Mouse (Mus musculus) ES-E14 (cell line): Measurements from ENCODE around the gene Sema6b. TPM values are rescaled to one million over a fixed set of nuclear protein-coding genes. Genes with fewer than 3 reads are reported as not detected.
A peak's percentile ranks its signal among the peaks of the same experiment; 100 is the strongest.

Source experiments
- DNase-seq: peaks from one replicate; pipeline ENCODE4 v3.0.0-alpha.2; 2013; ENCODE audit warnings: low read depth, low spot score
- H3K27ac ChIP-seq: 2 replicates; pipeline ENCODE4 v1.5.1; 2012; ENCODE audit warnings: low read depth, mild to moderate bottlenecking, low read length, moderate library complexity, mixed read lengths; ENCODE audit not compliant: poor library complexity, insufficient read depth, severe bottlenecking
- H3K36me3 ChIP-seq: 2 replicates; pipeline ENCODE4 v1.6.1; 2012; ENCODE audit warnings: mild to moderate bottlenecking, low read length, moderate library complexity, mixed read lengths; ENCODE audit not compliant: control insufficient read depth, poor library complexity, insufficient read depth, severe bottlenecking
- H3K4me1 ChIP-seq, 2 experiments: fragments of 150-350 bp in 1 of 2; sonication (generic) in 1 of 2; 2 replicates each; pipeline ENCODE4 v1.6.1; 2012; ENCODE audit warnings: low read length in 2 of 2, mild to moderate bottlenecking in 1 of 2, mixed read lengths in 1 of 2; ENCODE audit not compliant: control insufficient read depth in 2 of 2, insufficient read depth in 2 of 2, poor library complexity in 1 of 2
- H3K4me3 ChIP-seq, 2 experiments: fragments of 150-350 bp in 1 of 2; sonication (generic) in 1 of 2; 2 replicates each; pipeline ENCODE4 v1.5.1; 2012; ENCODE audit warnings: low read length in 2 of 2, low read depth in 1 of 2, mild to moderate bottlenecking in 1 of 2, mixed read lengths in 1 of 2; ENCODE audit not compliant: insufficient read depth in 1 of 2, poor library complexity in 1 of 2, severe bottlenecking in 1 of 2
- H3K9ac ChIP-seq: 2 replicates; pipeline ENCODE4 v1.6.1; 2012; ENCODE audit warnings: low read depth, mild to moderate bottlenecking, low read length, mixed read lengths; ENCODE audit not compliant: poor library complexity, insufficient read depth, severe bottlenecking
- H3K9me3 ChIP-seq: fragments of 150-350 bp; sonication (generic); 2 replicates; pipeline ENCODE4 v1.6.1; 2012; ENCODE audit warnings: low read depth, mild to moderate bottlenecking, low read length; ENCODE audit not compliant: control insufficient read depth, insufficient read depth
- CHD2 ChIP-seq: IDR thresholded peaks from 2 replicates; pipeline ENCODE4 v1.6.1; 2014; ENCODE audit warnings: mild to moderate bottlenecking, low read depth, low read length, inconsistent platforms
- HCFC1 ChIP-seq: IDR thresholded peaks from 2 replicates; pipeline ENCODE4 v1.6.1; 2012; ENCODE audit warnings: low read length, inconsistent platforms, borderline replicate concordance; ENCODE audit not compliant: insufficient read depth
- MAFK ChIP-seq: IDR thresholded peaks from 2 replicates; pipeline ENCODE4 v1.6.1; 2014; ENCODE audit warnings: mild to moderate bottlenecking, low read depth, low read length, inconsistent platforms; ENCODE audit not compliant: insufficient read depth
- ZC3H11A ChIP-seq: IDR thresholded peaks from 2 replicates; pipeline ENCODE4 v1.6.1; 2012; ENCODE audit warnings: low read depth, mild to moderate bottlenecking, inconsistent platforms, low read length, borderline replicate concordance
- ZNF384 ChIP-seq: IDR thresholded peaks from 2 replicates; pipeline ENCODE4 v1.6.1; 2012; ENCODE audit warnings: low read depth, low read length, inconsistent platforms
- in situ Hi-C, 2 experiments: fragments of 600-800 bp; cut with MboI; formaldehyde crosslinking; loops; one replicate each; pipeline ENCODE4 v1.15.1; 2025; ENCODE audit warnings: low sequenced_read_pairs in 2 of 2, inconsistent platforms in 1 of 2; ENCODE audit not compliant: unreplicated experiment in 2 of 2
- total RNA-seq: library from RNA; depleted of rRNA; stranded (reverse); fragments of 300-350 nt; gene quantifications from 2 replicates; pipeline ENCODE4 v1.2.3, GENCODE M21; 2012

The Sema6b gene
- total RNA-seq, 1 experiment: 2.9 TPM

DNA sequence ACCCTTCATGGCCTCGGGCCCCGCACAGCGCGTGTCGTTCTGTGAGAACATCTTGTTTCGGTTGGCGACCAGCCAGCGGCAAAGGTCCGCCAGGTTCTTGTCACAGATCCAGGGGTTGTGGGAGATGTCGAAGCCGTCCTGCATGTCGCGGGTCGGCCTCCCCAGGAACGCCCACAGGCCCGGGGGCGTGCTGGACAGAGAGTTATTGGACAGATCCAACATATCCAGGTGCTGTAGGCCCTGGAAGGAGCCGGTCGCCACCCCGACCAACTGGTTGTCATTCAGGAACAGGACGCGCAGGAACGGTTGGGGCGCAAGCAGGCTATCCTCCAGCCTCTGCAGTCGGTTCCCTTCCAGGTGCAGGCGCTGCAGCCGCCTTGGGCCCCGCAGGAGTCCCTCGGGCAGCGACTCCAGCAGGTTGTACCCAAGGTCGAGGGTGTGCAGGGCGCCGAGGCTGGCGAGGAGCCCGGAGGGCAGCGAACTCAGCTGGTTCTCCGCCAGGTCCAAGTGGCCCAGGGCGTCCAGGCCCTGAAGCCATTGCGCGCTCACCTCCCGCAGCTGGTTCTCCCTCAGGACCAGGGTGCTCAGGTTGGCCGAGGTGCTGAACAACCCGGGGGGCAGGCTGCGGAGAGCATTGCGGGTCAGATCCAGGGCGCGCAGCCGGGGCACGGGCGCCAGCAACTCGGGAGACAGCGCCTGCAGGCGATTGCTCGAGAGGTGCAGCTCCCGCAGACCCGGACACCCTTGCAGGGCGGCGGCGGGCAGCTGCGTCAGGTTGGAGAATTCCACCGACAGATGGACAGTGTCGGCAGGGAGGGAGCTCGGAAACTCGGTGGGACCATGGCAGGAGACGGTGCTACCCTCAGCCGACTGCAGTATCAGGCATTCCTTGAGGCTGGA lies 19.9 kb downstream of the Sema6b start:
- Histone ChIP-seq H3K36me3 (no peaks in the 10 kb centered on the region), H3K9me3 (no peaks in the 10 kb centered on the region), H3K27ac (no peak overlapping the region), H3K4me1 (peaks cover 0 to 5% of the 10 kb centered on the region in 2 experiments; a peak in 1 of 4 replicates), H3K4me3 (peak overlapping the region; percentile 57 to 61), H3K9ac (0 out of 2 replicates have a peak overlapping the region, but pooled peaks have one; percentile 6)
- TF ChIP-seq MAFK: no peak
- TF ChIP-seq HCFC1: no peak
- TF ChIP-seq ZNF384: no peak
- no peak for TF ChIP-seq CHD2
- no peak for TF ChIP-seq ZC3H11A
- DNase-seq: no peak
- in situ Hi-C loops: no loop called here

DNA sequence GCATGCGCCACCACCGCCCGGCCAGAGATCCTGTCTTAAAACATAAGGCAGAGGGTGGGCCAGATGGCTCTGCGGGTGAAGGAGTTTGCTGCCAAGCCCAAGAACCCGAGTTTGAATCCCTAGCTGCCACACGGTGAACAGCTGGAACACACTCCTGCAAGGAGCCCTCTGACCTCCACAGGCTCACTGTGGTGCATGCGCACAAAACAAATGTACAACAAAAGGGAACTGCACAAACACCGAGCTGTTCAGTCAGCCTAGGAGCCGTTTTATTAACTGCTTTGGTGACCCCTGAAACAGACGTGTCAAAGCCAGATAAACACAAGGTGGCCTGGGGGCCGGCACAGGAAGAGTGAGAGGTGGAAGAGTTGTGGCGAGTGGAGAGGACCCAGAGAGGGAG lies 20.7 kb downstream of the Sema6b start:
- no peaks in the 10 kb centered on the region for H3K9me3 ChIP-seq
- TF ChIP-seq ZNF384: no peak
- TF ChIP-seq HCFC1: no peak
- no peak for TF ChIP-seq ZC3H11A

DNA sequence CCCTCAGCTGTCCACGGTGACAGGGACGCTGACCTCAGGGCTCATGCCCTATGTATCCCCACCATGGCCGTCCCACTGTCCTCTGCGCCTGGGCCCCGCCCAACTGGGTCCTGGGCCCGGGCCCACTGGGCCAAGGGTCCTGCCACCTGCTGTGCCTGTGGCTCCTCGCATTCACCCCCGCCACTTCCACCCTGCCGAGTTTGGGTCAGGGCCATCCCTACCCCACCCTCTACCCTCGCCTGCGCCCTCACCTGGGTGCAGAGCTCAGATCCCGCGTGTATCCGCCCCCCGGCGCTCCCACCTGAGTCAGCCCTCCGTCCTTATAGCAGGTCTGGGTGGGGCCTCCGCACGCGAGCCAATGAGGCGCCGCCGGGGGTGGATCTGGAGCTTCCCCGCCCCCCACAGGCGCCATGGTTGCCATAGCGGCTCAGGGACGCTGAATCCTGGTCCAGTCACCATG lies 22.9 kb downstream of the Sema6b start, which contains the start of gene Plin5:
Gene Plin5 (minus strand): TSS at position 346 of the 460 bp plus-strand sequence.
- TF ChIP-seq MAFK (0 out of 2 replicates have a peak, but pooled peaks have one; percentile 40), CHD2 (no peak)
- Histone ChIP-seq H3K4me1 (peaks cover 0 to 10% of the 10 kb centered on the region in 2 experiments; a peak in 1 of 4 replicates), H3K36me3 (no peaks in the 10 kb centered on the region), H3K27ac (no peak within 1 kb of the TSS), H3K9me3 (no peaks in the 10 kb centered on the region), H3K4me3 (peak within 1 kb of the TSS; percentile 60 to 62), H3K9ac (peak within 1 kb of the TSS; percentile 12; the same call in 1 of the 2 replicates)
- in situ Hi-C loops: no loop called here
- peak; percentile 74 for DNase-seq

More for the DNA sequence above, 20.7 kb downstream of the Sema6b start:
- no peaks in the 10 kb centered on the region for H3K36me3 ChIP-seq
- H3K4me1 ChIP-seq: peaks cover 0 to 5% of the 10 kb centered on the region in 2 experiments; a peak in 1 of 4 replicates
- peak overlapping the region; percentile 57 to 61; a peak in 1 of 4 replicates for H3K4me3 ChIP-seq
- no peak for DNase-seq
- H3K27ac ChIP-seq: no peak overlapping the region
- no peak overlapping the region for H3K9ac ChIP-seq
- in situ Hi-C loops: no loop called here

DNA sequence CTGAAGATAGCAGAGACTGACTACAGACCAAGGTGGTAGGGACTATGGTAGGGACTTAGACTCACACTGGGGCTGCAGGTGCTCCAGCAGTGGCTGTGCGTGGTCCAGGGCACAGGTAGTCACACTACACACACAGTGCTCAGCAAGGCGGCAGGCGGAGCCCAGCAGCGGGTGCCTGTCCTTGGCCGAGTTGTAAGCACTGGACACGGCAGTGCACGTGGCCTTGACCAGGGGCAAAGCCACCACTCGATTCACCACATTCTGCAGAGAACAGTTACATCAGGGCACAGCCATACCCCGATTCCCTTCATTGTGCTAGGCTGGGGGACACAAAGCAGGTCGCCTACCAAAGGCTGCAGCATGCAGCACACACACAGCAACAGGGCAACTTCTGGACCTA lies 23.9 kb downstream of the Sema6b start:
- no peak overlapping the region for H3K27ac ChIP-seq
- H3K9me3 ChIP-seq: no peaks in the 10 kb centered on the region
- no peaks in the 10 kb centered on the region for H3K36me3 ChIP-seq
- TF ChIP-seq MAFK (no peak), HCFC1 (no peak), CHD2 (no peak), ZC3H11A (no peak), ZNF384 (no peak)
- no peak overlapping the region for H3K9ac ChIP-seq
- no peak overlapping the region for H3K4me3 ChIP-seq
- in situ Hi-C loops: no loop called here
- no peak for DNase-seq
- H3K4me1 ChIP-seq: peaks cover 0 to 10% of the 10 kb centered on the region in 2 experiments; a peak in 1 of 4 replicates
